ENCODE assay signal across 33 mouse cellular contexts in the genomic region with DNA sequence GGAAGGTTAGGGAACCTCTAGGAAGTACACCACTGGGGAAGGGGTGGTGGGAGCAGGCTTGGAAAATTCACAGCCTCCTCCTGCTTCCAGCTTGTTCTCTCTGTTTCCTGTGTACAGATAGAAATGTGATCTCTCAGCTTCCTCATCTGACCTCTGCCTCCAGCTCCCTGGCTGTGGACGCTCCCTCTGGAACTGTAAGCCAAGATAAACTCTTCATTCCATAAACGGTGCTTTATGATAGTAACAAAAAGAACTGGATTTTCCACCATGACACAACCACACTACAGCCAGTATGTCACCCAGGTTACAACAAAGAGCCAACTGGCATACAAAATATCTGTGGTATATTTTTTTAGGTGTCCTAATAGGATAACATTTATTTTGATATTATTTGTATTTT.
"Had no signal": no experiment of that assay in that cellular context is flagged by ENCODE, and none has a peak within 500 bp of the region (broad histone marks: within the 10 kb centered on the region; RNA-seq: fewer than 3 reads in every experiment).

No protein-coding gene starts in this region.

- H3K9me3 ChIP-seq: limb, embryonic 10.5 days; limb, embryonic 12.5 days; limb, embryonic 13.5 days; limb, embryonic 15.5 days; liver, embryonic 12.5 days; liver, embryonic 13.5 days; liver, embryonic 15.5 days; lung, embryonic 15.5 days; megakaryocyte, embryonic 14.5 days; midbrain, embryonic 10.5 days; midbrain, embryonic 12.5 days; midbrain, embryonic 13.5 days; midbrain, embryonic 15.5 days; neural tube, embryonic 12.5 days; neural tube, embryonic 13.5 days had no signal

- ATAC-seq: liver, embryonic 12.5 days; liver, postnatal 0 days; lung, postnatal 0 days; midbrain, embryonic 13.5 days; midbrain, embryonic 15.5 days; midbrain, embryonic 16.5 days had no signal

- H3K9ac ChIP-seq: limb, embryonic 12.5 days; limb, embryonic 13.5 days; limb, embryonic 15.5 days; liver, embryonic 12.5 days; liver, embryonic 13.5 days; liver, embryonic 14.5 days; liver, embryonic 15.5 days; liver, postnatal 0 days; lung, embryonic 14.5 days; lung, embryonic 15.5 days; midbrain, embryonic 12.5 days; midbrain, embryonic 13.5 days; midbrain, embryonic 15.5 days; neural tube, embryonic 12.5 days; neural tube, embryonic 13.5 days had no signal

- DNase-seq: left cerebral cortex, postnatal 4 days; liver; liver, embryonic 13.5 days; liver, postnatal 0 days; lung, adult 18-20 months; lung, adult 2 months; lung, embryonic 14.5 days; lung, postnatal 10 days; lung, postnatal 14 days; lung, postnatal 36 days; lung, postnatal 4 days; midbrain, embryonic 14.5 days had no signal

- H3K4me2 ChIP-seq: limb, embryonic 12.5 days; limb, embryonic 13.5 days; limb, embryonic 15.5 days; liver, embryonic 11.5 days; liver, embryonic 12.5 days; liver, embryonic 13.5 days; liver, embryonic 15.5 days; lung, embryonic 14.5 days; lung, embryonic 15.5 days; midbrain, embryonic 11.5 days; midbrain, embryonic 12.5 days; midbrain, embryonic 13.5 days; midbrain, embryonic 15.5 days; neural tube, embryonic 12.5 days; neural tube, embryonic 13.5 days had no signal

- H3K4me3 ChIP-seq: limb, embryonic 10.5 days; limb, embryonic 12.5 days; limb, embryonic 13.5 days; limb, embryonic 15.5 days; liver, embryonic 12.5 days; liver, embryonic 13.5 days; liver, embryonic 15.5 days; lung, embryonic 15.5 days; megakaryocyte, embryonic 14.5 days; midbrain, embryonic 10.5 days; midbrain, embryonic 12.5 days; midbrain, embryonic 13.5 days; midbrain, embryonic 15.5 days; myocyte; neural tube, embryonic 12.5 days; neural tube, embryonic 13.5 days had no signal

- H3K27ac ChIP-seq: limb, embryonic 10.5 days; limb, embryonic 12.5 days; limb, embryonic 13.5 days; limb, embryonic 15.5 days; liver, embryonic 12.5 days; liver, embryonic 13.5 days; liver, embryonic 14.5 days; liver, embryonic 15.5 days; lung, embryonic 15.5 days; macrophage; midbrain, embryonic 10.5 days; midbrain, embryonic 12.5 days; midbrain, embryonic 13.5 days; midbrain, embryonic 15.5 days; neural tube, embryonic 12.5 days; neural tube, embryonic 13.5 days had no signal

- H3K4me1 ChIP-seq: limb, embryonic 10.5 days; limb, embryonic 12.5 days; limb, embryonic 13.5 days; limb, embryonic 15.5 days; liver, embryonic 12.5 days; liver, embryonic 13.5 days; liver, embryonic 15.5 days; lung, embryonic 15.5 days; midbrain, embryonic 12.5 days; midbrain, embryonic 15.5 days; neural tube, embryonic 12.5 days; neural tube, embryonic 13.5 days had no signal

- H3K36me3 ChIP-seq: limb, embryonic 10.5 days; limb, embryonic 12.5 days; limb, embryonic 13.5 days; limb, embryonic 15.5 days; liver, embryonic 12.5 days; liver, embryonic 13.5 days; liver, embryonic 15.5 days; lung, embryonic 15.5 days; midbrain, embryonic 10.5 days; midbrain, embryonic 12.5 days; midbrain, embryonic 13.5 days had no signal

- H3K27me3 ChIP-seq: limb, embryonic 12.5 days; limb, embryonic 13.5 days; limb, embryonic 15.5 days; liver, embryonic 13.5 days; liver, embryonic 15.5 days; lung, embryonic 15.5 days; megakaryocyte, embryonic 14.5 days; midbrain, embryonic 12.5 days; midbrain, embryonic 13.5 days; midbrain, embryonic 15.5 days; neural tube, embryonic 12.5 days; neural tube, embryonic 13.5 days had no signal
